Mouse (Mus musculus) liver, adult 10 weeks (tissue): ENCODE results near the gene Mthfr. TPM values are rescaled to one million over a fixed set of nuclear protein-coding genes. Genes with fewer than 3 reads are reported as not detected.

Experiments used
- polyA plus RNA-seq: library from polyadenylated mRNA; stranded (reverse); fragments of 350-450 nt; fragmentation: Illumina TruSeq; extraction: RNeasy Lipid Tissue Mini Kit (QIAGEN cat#74804); gene quantifications from one replicate; pipeline ENCODE4 v1.2.3, GENCODE M21; 2014; ENCODE audit warnings: low read depth, low replicate concordance

Mthfr gene
- polyA plus RNA-seq: 2.1 TPM

GRCm38 (mm10) chr4:148038600-148039253, at the start of gene Mthfr, which contains the start of gene Clcn6:
Gene Mthfr (plus strand): TSS chr4:148039077.
Gene Clcn6 (minus strand): TSS chr4:148038821.

GRCm38 (mm10) chr4:148000202-148000772, 38.6 kb upstream of the Mthfr start, which contains the start of gene Nppa:
Gene Nppa (plus strand): TSS chr4:148000722.

GRCm38 (mm10) chr4:148087907-148088527, 49.1 kb downstream of the Mthfr start, which contains the start of gene Agtrap:
Gene Agtrap (minus strand): TSS chr4:148088031.

Other genes with a start within 250 kb of the Mthfr start
- gene Zfp984, start 229.3 kb upstream of the Mthfr start, polyA plus RNA-seq: 11.2 TPM
- 7.2 TPM for gene Zfp933, start 190.7 kb upstream of the Mthfr start, polyA plus RNA-seq
- 1.6 TPM for gene Miip, start 170.3 kb upstream of the Mthfr start, polyA plus RNA-seq
- gene Fv1, start 170.1 kb upstream of the Mthfr start, polyA plus RNA-seq: 2.4 TPM
- gene Mfn2, start 134.4 kb upstream of the Mthfr start, polyA plus RNA-seq: 21.5 TPM
- gene Plod1, start 102.3 kb upstream of the Mthfr start, polyA plus RNA-seq: 3.8 TPM
- gene 2510039O18Rik, start 98.2 kb upstream of the Mthfr start, polyA plus RNA-seq: 3.3 TPM
- not detected for gene Nppb, start 53.3 kb upstream of the Mthfr start, polyA plus RNA-seq
- not detected for gene Nppa, start 38.4 kb upstream of the Mthfr start, polyA plus RNA-seq
- 1.1 TPM for gene Clcn6, start 256 bp upstream of the Mthfr start, polyA plus RNA-seq
- 1.2 TPM for gene Agtrap, start 49.0 kb downstream of the Mthfr start, polyA plus RNA-seq
- gene Mad2l2, start 91.3 kb downstream of the Mthfr start, polyA plus RNA-seq: 7.5 TPM
- not detected for gene Draxin, start 91.6 kb downstream of the Mthfr start, polyA plus RNA-seq
- gene Fbxo6, start 113.1 kb downstream of the Mthfr start, polyA plus RNA-seq: 3.2 TPM
- gene Fbxo44, start 121.4 kb downstream of the Mthfr start, polyA plus RNA-seq: 0.56 TPM
- gene Fbxo2, start 121.5 kb downstream of the Mthfr start, polyA plus RNA-seq: not detected
- not detected for gene Disp3, start 248.9 kb downstream of the Mthfr start, polyA plus RNA-seq